Mouse (Mus musculus): Measurements from ENCODE around the gene Gm11027.

GRCm38 (mm10) chr12:116264756-116265155 lies 10.4 kb upstream of the Gm11027 start:
- no peak for TF ChIP-seq CTCF (IDR thresholded peaks at IDR 0.05; ENCODE audit: borderline replicate concordance, insufficient read depth, low read depth, low read length)
- TF ChIP-seq POLR2A (IDR thresholded peaks at IDR 0.05; ENCODE audit: borderline replicate concordance, insufficient read depth, low read length), result no peak

Measured in cerebellum, adult 2 months (tissue).